Mouse (Mus musculus): Measurements from ENCODE around the gene Tmem107. TPM values are rescaled to one million over a fixed set of nuclear protein-coding genes. Genes with fewer than 3 reads are reported as not detected.

The Tmem107 gene
- total RNA-seq, 2 experiments from 2014 or later, result 20.3 to 21.6 TPM

GRCm38 (mm10) chr11:69081613-69082012 is 11.0 kb downstream of the Tmem107 start:
- Histone ChIP-seq H3K4me3 (no peak overlapping the region), H3K27ac (no peak overlapping the region)
- no peak for TF ChIP-seq CTCF (conservative IDR thresholded peaks at IDR 0.05)
- no peak for DNase-seq (ENCODE audit: low spot score in 2 of 2)

GRCm38 (mm10) chr11:69085608-69086007 is 15.0 kb downstream of the Tmem107 start:
- H3K4me3 ChIP-seq, result no peak overlapping the region
- no peak overlapping the region for H3K27ac ChIP-seq
- no peak for TF ChIP-seq CTCF (conservative IDR thresholded peaks at IDR 0.05)
- DNase-seq (ENCODE audit: low spot score in 2 of 2), result no peak

- TF ChIP-seq CTCF (conservative IDR thresholded peaks at IDR 0.05), result no peak
- DNase-seq (ENCODE audit: low spot score in 2 of 2), result no peak
- peak overlapping the region; percentile 46 for H3K27ac ChIP-seq
- H3K4me3 ChIP-seq, result no peak overlapping the region
Measured at GRCm38 (mm10) chr11:69086390-69086789, 15.8 kb downstream of the Tmem107 start.

- Histone ChIP-seq H3K27ac (peak overlapping the region; percentile 75), H3K4me3 (no peak overlapping the region)
- no peak for TF ChIP-seq CTCF (conservative IDR thresholded peaks at IDR 0.05)
- DNase-seq (ENCODE audit: low spot score in 2 of 2), result peak in 1 of 2 experiments; percentile 34
Measured at GRCm38 (mm10) chr11:69087082-69087481, 16.5 kb downstream of the Tmem107 start.

GRCm38 (mm10) chr11:69087597-69087996 is 17.0 kb downstream of the Tmem107 start:
- peak overlapping the region; percentile 75 for H3K27ac ChIP-seq
- no peak overlapping the region for H3K4me3 ChIP-seq
- no peak for TF ChIP-seq CTCF (conservative IDR thresholded peaks at IDR 0.05)
- DNase-seq (ENCODE audit: low spot score in 2 of 2), result no peak

- H3K27ac ChIP-seq, result peak within 1 kb of the TSS; percentile 100
- TF ChIP-seq CTCF (conservative IDR thresholded peaks at IDR 0.05), result 0 out of 2 replicates have a peak, but pooled peaks have one; percentile 7
- DNase-seq (ENCODE audit: low spot score in 2 of 2), result peak; percentile 91 to 96
- H3K4me3 ChIP-seq, result peak within 1 kb of the TSS; percentile 100
Measured at GRCm38 (mm10) chr11:69088103-69088855, 17.7 kb downstream of the Tmem107 start, which contains the start of gene Vamp2. Gene Vamp2 (plus strand): TSS chr11:69088490.

GRCm38 (mm10) chr11:69088856-69089615 is 18.4 kb downstream of the Tmem107 start:
- peak in 1 of 2 experiments; percentile 12 for DNase-seq (ENCODE audit: low spot score in 2 of 2)

GRCm38 (mm10) chr11:69089616-69090290 is 19.1 kb downstream of the Tmem107 start:
- no peak for DNase-seq (ENCODE audit: low spot score in 2 of 2)
- Histone ChIP-seq H3K27ac (peak overlapping the region; percentile 100), H3K4me3 (peak overlapping the region; percentile 100)
- TF ChIP-seq CTCF (conservative IDR thresholded peaks at IDR 0.05), result no peak

More at GRCm38 (mm10) chr11:69088856-69089615, 18.4 kb downstream of the Tmem107 start:
- Histone ChIP-seq H3K27ac (peak overlapping the region; percentile 100), H3K4me3 (peak overlapping the region; percentile 100)
- TF ChIP-seq CTCF (conservative IDR thresholded peaks at IDR 0.05), result no peak

- peak overlapping the region; percentile 100 for H3K27ac ChIP-seq
- no peak for DNase-seq (ENCODE audit: low spot score in 2 of 2)
- no peak for TF ChIP-seq CTCF (conservative IDR thresholded peaks at IDR 0.05)
- H3K4me3 ChIP-seq, result peak overlapping the region; percentile 100
Measured at GRCm38 (mm10) chr11:69090367-69090766, 19.8 kb downstream of the Tmem107 start.

GRCm38 (mm10) chr11:69091566-69092385 is 21.2 kb downstream of the Tmem107 start:
- peak in 1 of 2 experiments; percentile 10 for DNase-seq (ENCODE audit: low spot score in 2 of 2)
- TF ChIP-seq CTCF (conservative IDR thresholded peaks at IDR 0.05), result no peak
- H3K4me3 ChIP-seq, result no peak overlapping the region; the same call in 1 of the 2 replicates
- H3K27ac ChIP-seq, result peak overlapping the region; percentile 100; the same call in 1 of the 2 replicates

GRCm38 (mm10) chr11:69092386-69092751 is 21.8 kb downstream of the Tmem107 start:
- TF ChIP-seq CTCF (conservative IDR thresholded peaks at IDR 0.05), result peak; percentile 96
- H3K27ac ChIP-seq, result peak overlapping the region; percentile 100; the same call in 1 of the 2 replicates
- DNase-seq (ENCODE audit: low spot score in 2 of 2), result peak in 1 of 2 experiments; percentile 86

GRCm38 (mm10) chr11:69092871-69093270 is 22.3 kb downstream of the Tmem107 start:
- TF ChIP-seq CTCF (conservative IDR thresholded peaks at IDR 0.05), result no peak
- DNase-seq (ENCODE audit: low spot score in 2 of 2), result no peak
- no peak overlapping the region for H3K4me3 ChIP-seq
- H3K27ac ChIP-seq, result peak overlapping the region; percentile 98; the same call in 1 of the 2 replicates

More at GRCm38 (mm10) chr11:69092386-69092751, 21.8 kb downstream of the Tmem107 start:
- H3K4me3 ChIP-seq, result no peak overlapping the region
